Comparison of ENCODE assay signal across 32 mouse cellular contexts in genomic region chr9:34520234-34520950, GRCm38 (mm10). TPM values are rescaled to one million over a fixed set of nuclear protein-coding genes. Genes with fewer than 3 reads are reported as not detected.
A peak's percentile ranks its signal among the peaks of the same experiment; 100 is the strongest.
DNase-seq lines count a peak whose midpoint lies in the region; ATAC-seq and TF ChIP-seq lines count a peak whose summit lies in the region.
"Had no signal": no experiment of that assay in that cellular context is flagged by ENCODE, and none has a peak within 500 bp of the region (broad histone marks: within the 10 kb centered on the region; RNA-seq: fewer than 3 reads in every experiment).

No protein-coding gene starts in this region.

- no peaks in the 10 kb centered on the region for H3K36me3 ChIP-seq in kidney, postnatal 0 days (ENCODE audit: insufficient read depth, low read length)
- no peaks in the 10 kb centered on the region for H3K36me3 ChIP-seq in kidney, embryonic 14.5 days (ENCODE audit: control insufficient read depth, insufficient read depth, low read length)
- no peaks in the 10 kb centered on the region for H3K36me3 ChIP-seq in limb, embryonic 11.5 days (ENCODE audit: control insufficient read depth, insufficient read depth, low read length)
- no peaks in the 10 kb centered on the region for H3K36me3 ChIP-seq in neural tube, embryonic 14.5 days (ENCODE audit: control insufficient read depth, insufficient read depth, low read length)
- H3K36me3 ChIP-seq: embryonic facial prominence, embryonic 10.5 days; embryonic facial prominence, embryonic 15.5 days; forebrain, embryonic 15.5 days; hindbrain, embryonic 13.5 days had no signal

- DNase-seq in embryo, embryonic 11 days, result peak; percentile 6
- DNase-seq in embryo, embryonic 10.5 days (ENCODE audit: low spot score), result no peak
- DNase-seq in kidney, postnatal 0 days (ENCODE audit: low spot score), result peak; percentile 8
- peak; percentile 44 for DNase-seq in limb, embryonic 11.5 days (ENCODE audit: low spot score)
- no peak for DNase-seq in urinary bladder, postnatal 36 days (ENCODE audit: low spot score in 2 of 2)
- DNase-seq: adrenal gland, adult 8-10 months; cerebellum, adult 11 months; cerebellum, adult 9-10 months; gastrocnemius, postnatal 25 days; heart, adult 18-20 months; heart, postnatal 4 days; kidney, adult 9 months; layer of hippocampus, postnatal 36 days; liver; lung, adult 2 months; lung, postnatal 10 days; midbrain, embryonic 14.5 days; thymus, postnatal 4 days had no signal

- no peaks in the 10 kb centered on the region for H3K9me3 ChIP-seq in kidney, postnatal 0 days (replicated peaks; ENCODE audit: low read length)
- H3K9me3 ChIP-seq in kidney, embryonic 14.5 days (ENCODE audit: control insufficient read depth, low read length), result no peaks in the 10 kb centered on the region
- H3K9me3 ChIP-seq in limb, embryonic 11.5 days (ENCODE audit: control insufficient read depth, low read length), result no peaks in the 10 kb centered on the region
- no peaks in the 10 kb centered on the region for H3K9me3 ChIP-seq in neural tube, embryonic 14.5 days (ENCODE audit: control insufficient read depth, low read length)
- H3K9me3 ChIP-seq: embryonic facial prominence, embryonic 10.5 days; embryonic facial prominence, embryonic 15.5 days; forebrain, embryonic 15.5 days; hindbrain, embryonic 13.5 days had no signal

- WGBS in kidney, postnatal 0 days, result 25% methylated on average over 20 of the region's 20 CpGs
- WGBS in kidney, embryonic 14.5 days, result 26% methylated on average over 20 of the region's 20 CpGs
- WGBS in limb, embryonic 11.5 days, result 30% methylated on average over 20 of the region's 20 CpGs
- 37% methylated on average over 20 of the region's 20 CpGs for WGBS in neural tube, embryonic 14.5 days

- H3K27me3 ChIP-seq in kidney, postnatal 0 days (ENCODE audit: insufficient read depth, low read length), result no peaks in the 10 kb centered on the region; the same call in 1 of the 2 replicates
- H3K27me3 ChIP-seq in kidney, embryonic 14.5 days (ENCODE audit: control insufficient read depth, insufficient read depth, low read length), result no peaks in the 10 kb centered on the region
- H3K27me3 ChIP-seq in limb, embryonic 11.5 days (ENCODE audit: control insufficient read depth, insufficient read depth, low read length), result no peaks in the 10 kb centered on the region
- no peaks in the 10 kb centered on the region for H3K27me3 ChIP-seq in neural tube, embryonic 14.5 days (ENCODE audit: control insufficient read depth, insufficient read depth, low read length)
- H3K27me3 ChIP-seq: embryonic facial prominence, embryonic 15.5 days; forebrain, embryonic 15.5 days; hindbrain, embryonic 13.5 days had no signal

- no peak overlapping the region; the same call in 1 of the 2 replicates for H3K4me2 ChIP-seq in kidney, postnatal 0 days (ENCODE audit: low read length)
- H3K4me2 ChIP-seq in kidney, embryonic 14.5 days (replicated peaks; ENCODE audit: low read depth, low read length), result no peak overlapping the region
- no peak overlapping the region for H3K4me2 ChIP-seq in limb, embryonic 11.5 days (ENCODE audit: low read depth, severe bottlenecking)
- H3K4me2 ChIP-seq in neural tube, embryonic 14.5 days (ENCODE audit: low read depth, low read length), result no peak overlapping the region
- H3K4me2 ChIP-seq: embryonic facial prominence, embryonic 15.5 days; forebrain, embryonic 15.5 days; heart, embryonic 11.5 days; hindbrain, embryonic 13.5 days had no signal

- H3K4me1 ChIP-seq in kidney, postnatal 0 days (replicated peaks; ENCODE audit: insufficient read depth, low read length), result no peaks in the 10 kb centered on the region
- no peaks in the 10 kb centered on the region for H3K4me1 ChIP-seq in kidney, embryonic 14.5 days (ENCODE audit: control insufficient read depth, insufficient read depth, low read length)
- H3K4me1 ChIP-seq in limb, embryonic 11.5 days (ENCODE audit: control insufficient read depth, insufficient read depth, low read length), result no peaks in the 10 kb centered on the region
- H3K4me1 ChIP-seq in neural tube, embryonic 14.5 days (ENCODE audit: control insufficient read depth, insufficient read depth, low read length), result no peaks in the 10 kb centered on the region
- H3K4me1 ChIP-seq: embryonic facial prominence, embryonic 15.5 days; forebrain, embryonic 15.5 days; hindbrain, embryonic 13.5 days had no signal

- TF ChIP-seq CTCF in kidney, postnatal 0 days (IDR thresholded peaks at IDR 0.05; ENCODE audit: low read depth), result no peak

- no peak for ATAC-seq in kidney, postnatal 0 days (replicated peaks; ENCODE audit: low FRiP score, low read depth)
- ATAC-seq in kidney, embryonic 14.5 days (ENCODE audit: low FRiP score, low TSS enrichment), result no peak
- no peak for ATAC-seq in limb, embryonic 11.5 days (ENCODE audit: insufficient number of reproducible peaks, low FRiP score, low TSS enrichment, low read depth)
- ATAC-seq in neural tube, embryonic 14.5 days (ENCODE audit: low read depth), result 0 out of 2 replicates have a peak, but pooled peaks have one; percentile 41
- no peak for ATAC-seq in megakaryocyte-erythroid progenitor cell, adult 5-6 weeks (replicated peaks; ENCODE audit: low FRiP score, low TSS enrichment, poor library complexity, severe bottlenecking)
- ATAC-seq: forebrain, embryonic 15.5 days; intestine, embryonic 16.5 days had no signal

- no peak overlapping the region for H3K27ac ChIP-seq in kidney, postnatal 0 days
- no peak overlapping the region for H3K27ac ChIP-seq in kidney, embryonic 14.5 days (ENCODE audit: low read depth, low read length)
- no peak overlapping the region for H3K27ac ChIP-seq in limb, embryonic 11.5 days (replicated peaks; ENCODE audit: low read depth, low read length)
- no peak overlapping the region for H3K27ac ChIP-seq in neural tube, embryonic 14.5 days (ENCODE audit: low read depth, low read length)
- H3K27ac ChIP-seq: embryonic facial prominence, embryonic 10.5 days; embryonic facial prominence, embryonic 15.5 days; forebrain, embryonic 15.5 days; hindbrain, embryonic 13.5 days; liver, embryonic 14.5 days; macrophage had no signal

- no peak overlapping the region for H3K9ac ChIP-seq in kidney, postnatal 0 days (ENCODE audit: low read depth, low read length)
- H3K9ac ChIP-seq in kidney, embryonic 14.5 days (ENCODE audit: low read depth, low read length), result no peak overlapping the region
- H3K9ac ChIP-seq in limb, embryonic 11.5 days (ENCODE audit: low read length), result no peak overlapping the region
- H3K9ac ChIP-seq in neural tube, embryonic 14.5 days (replicated peaks; ENCODE audit: low read depth, low read length), result no peak overlapping the region
- H3K9ac ChIP-seq: embryonic facial prominence, embryonic 15.5 days; forebrain, embryonic 15.5 days; hindbrain, embryonic 13.5 days; liver, embryonic 14.5 days had no signal

- no peak overlapping the region for H3K4me3 ChIP-seq in kidney, postnatal 0 days (replicated peaks; ENCODE audit: low read depth, low read length)
- H3K4me3 ChIP-seq in kidney, embryonic 14.5 days (ENCODE audit: low read length), result no peak overlapping the region
- no peak overlapping the region for H3K4me3 ChIP-seq in limb, embryonic 11.5 days (ENCODE audit: low read depth, low read length)
- no peak overlapping the region for H3K4me3 ChIP-seq in neural tube, embryonic 14.5 days (ENCODE audit: low read depth, low read length)
- H3K4me3 ChIP-seq: embryonic facial prominence, embryonic 10.5 days; embryonic facial prominence, embryonic 15.5 days; forebrain, embryonic 15.5 days; hindbrain, embryonic 13.5 days had no signal

RNA-seq across cellular contexts. Expression of gene Kirrel3, which starts 34.7 kb away (rescaled TPM):
- polyA plus RNA-seq in kidney, postnatal 0 days (2015; fragmentation: Nextera tagmentation; extraction: Ambion mirVana), result 0.82 and 1.3 TPM in 2 replicates
- 3.2 and 4.0 TPM in 2 replicates for polyA plus RNA-seq in kidney, embryonic 14.5 days (2014; fragmentation: Nextera tagmentation; extraction: Ambion mirVana)
- polyA plus RNA-seq in limb, embryonic 11.5 days (2014; fragmentation: Nextera tagmentation; extraction: Ambion mirVana), result 2.4 and 2.6 TPM in 2 replicates
- 40.7 and 44.4 TPM in 2 replicates for polyA plus RNA-seq in neural tube, embryonic 14.5 days (2014; fragmentation: Nextera tagmentation; extraction: Ambion mirVana)
- total RNA-seq in megakaryocyte-erythroid progenitor cell, adult 5-6 weeks (2014; fragmentation: Nextera tagmentation), result not detected in 2 replicates
- not detected in 2 replicates for total RNA-seq in megakaryocyte-erythroid progenitor cell, adult 5-6 weeks (2017)
- total RNA-seq: CH12.LX; common myeloid progenitor, adult 5-6 weeks; monocyte, adult 5-6 weeks had no signal
- polyA plus RNA-seq: macrophage had no signal

Comparison
In these comparisons a context has a peak if more than half of its experiments do, and no peak if none do; other contexts are left out.
1. DNase-seq: peak in embryo, embryonic 11 days (single experiment), kidney, postnatal 0 days (single experiment) and limb, embryonic 11.5 days (single experiment); none in embryo, embryonic 10.5 days (single experiment) and urinary bladder, postnatal 36 days (0 of 2).